Mouse (Mus musculus) thymus, postnatal 25 days (tissue): Measurements from ENCODE around the gene Neurog3.

ENCODE experiments used
- DNase-seq: peaks from one replicate; pipeline ENCODE4 v3.0.0; 2022

The Neurog3 gene

GRCm38 (mm10) chr10:62138040-62138439, 5.2 kb downstream of the Neurog3 start:
- no peak for DNase-seq

GRCm38 (mm10) chr10:62143820-62144219, 10.9 kb downstream of the Neurog3 start, which contains the start of gene Fam241b:
TSS of gene Fam241b (minus strand) at chr10:62143920.
- no peak for DNase-seq

GRCm38 (mm10) chr10:62145957-62146356, 13.1 kb downstream of the Neurog3 start:
- no peak for DNase-seq

GRCm38 (mm10) chr10:62147466-62148248, 14.8 kb downstream of the Neurog3 start:
- no peak for DNase-seq

GRCm38 (mm10) chr10:62149929-62150328, 17.0 kb downstream of the Neurog3 start:
- DNase-seq: no peak

- DNase-seq: no peak
Observed at GRCm38 (mm10) chr10:62162410-62162809, 29.5 kb downstream of the Neurog3 start.

- no peak for DNase-seq
Observed at GRCm38 (mm10) chr10:62172841-62173553, 40.1 kb downstream of the Neurog3 start.

- no peak for DNase-seq
Observed at GRCm38 (mm10) chr10:62173941-62174448, 41.1 kb downstream of the Neurog3 start.

GRCm38 (mm10) chr10:62174533-62175313, 41.8 kb downstream of the Neurog3 start:
- DNase-seq: no peak

- no peak for DNase-seq
Observed at GRCm38 (mm10) chr10:62179944-62180343, 47.1 kb downstream of the Neurog3 start.

GRCm38 (mm10) chr10:62181701-62182100, 48.8 kb downstream of the Neurog3 start:
- no peak for DNase-seq

GRCm38 (mm10) chr10:62182471-62183014, 49.7 kb downstream of the Neurog3 start:
- no peak for DNase-seq

- peak; percentile 93 for DNase-seq
Observed at GRCm38 (mm10) chr10:62183053-62183452, 50.2 kb downstream of the Neurog3 start.
